Mouse (Mus musculus): ENCODE measurements at regions not wholly inside any gene's neighbourhood (a gene's known extent, or its start where the extent isn't known, plus 50 kb on each side); places are given as distances from the start of the nearest gene placed in this dataset.
A peak's percentile ranks its signal among the peaks of the same experiment; 100 is the strongest.
"Not testable (repeated sequence)": the region's sequence is repeated elsewhere in the genome, so short reads cannot be mapped to it uniquely, and the experiment has no call there.

DNA sequence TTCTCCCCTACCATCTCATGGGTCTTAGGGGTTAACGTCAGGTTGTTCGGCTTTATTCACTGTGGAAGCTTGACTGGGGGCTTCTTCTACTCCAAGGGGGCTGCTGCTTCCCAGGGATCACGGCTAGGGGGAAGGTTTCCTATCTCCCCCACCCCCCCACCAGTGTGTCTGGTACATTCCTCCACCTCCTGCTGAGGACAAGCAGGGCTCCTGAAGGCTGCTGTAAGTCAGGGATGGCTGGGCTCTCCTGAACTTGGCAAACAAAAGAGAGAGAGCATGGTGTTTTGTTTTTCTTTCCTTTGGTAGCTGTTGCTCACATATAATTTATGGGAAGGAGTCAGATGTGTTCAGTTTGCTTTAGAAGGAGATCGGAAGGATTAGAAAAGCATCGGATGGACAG lies 54.7 kb upstream of the Commd3 start:
- DNase-seq (ENCODE audit: low spot score in 2 of 2) = no peak

- DNase-seq (ENCODE audit: low spot score in 2 of 2) = no peak
Measured at GRCm38 (mm10) chr2:18609868-18610185, 62.4 kb upstream of the Commd3 start.

DNA sequence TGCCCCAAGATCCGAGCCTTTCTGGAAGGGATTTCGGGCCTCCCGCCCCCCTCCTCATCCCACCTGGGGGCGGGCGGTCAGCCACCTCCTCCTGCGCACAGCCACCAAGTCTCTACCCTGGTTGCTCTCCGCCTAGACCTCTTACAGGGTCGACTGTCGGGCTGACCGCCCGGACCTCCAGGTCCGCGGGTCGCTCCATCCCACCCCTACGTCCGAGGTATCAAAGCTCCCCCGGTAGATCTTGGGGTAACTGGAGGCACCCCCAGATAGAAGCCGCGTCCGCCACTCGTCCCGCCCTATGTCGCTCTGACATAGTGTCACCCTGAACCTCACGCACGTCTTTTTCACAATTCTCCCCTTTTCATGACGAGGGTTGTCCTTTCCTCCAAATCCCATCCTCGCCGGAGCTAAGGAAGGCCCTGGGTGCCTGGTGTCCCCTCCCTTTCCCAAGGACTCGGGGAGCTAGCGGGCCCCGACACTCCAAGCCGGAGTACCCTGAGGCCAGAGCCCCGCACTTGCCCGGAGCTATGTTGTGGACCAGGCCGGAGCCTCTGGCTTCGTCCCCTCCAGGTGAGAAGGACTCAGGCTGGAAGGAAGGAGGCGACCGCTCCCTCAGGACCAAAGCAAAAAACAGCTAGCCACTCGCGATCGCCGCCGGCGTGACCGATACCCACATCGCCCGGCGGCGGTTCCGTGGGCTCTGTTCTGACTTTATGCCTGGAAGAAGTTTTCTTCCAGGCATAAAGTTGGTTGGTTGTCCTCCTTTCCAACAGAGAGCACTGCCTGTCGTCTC lies 62.9 kb upstream of the Commd3 start:
- no peak for DNase-seq (ENCODE audit: low spot score in 2 of 2)

GRCm38 (mm10) chr2:18608260-18609074 lies 63.7 kb upstream of the Commd3 start:
- DNase-seq (ENCODE audit: low spot score in 2 of 2) = peak; percentile 15 to 35

DNA sequence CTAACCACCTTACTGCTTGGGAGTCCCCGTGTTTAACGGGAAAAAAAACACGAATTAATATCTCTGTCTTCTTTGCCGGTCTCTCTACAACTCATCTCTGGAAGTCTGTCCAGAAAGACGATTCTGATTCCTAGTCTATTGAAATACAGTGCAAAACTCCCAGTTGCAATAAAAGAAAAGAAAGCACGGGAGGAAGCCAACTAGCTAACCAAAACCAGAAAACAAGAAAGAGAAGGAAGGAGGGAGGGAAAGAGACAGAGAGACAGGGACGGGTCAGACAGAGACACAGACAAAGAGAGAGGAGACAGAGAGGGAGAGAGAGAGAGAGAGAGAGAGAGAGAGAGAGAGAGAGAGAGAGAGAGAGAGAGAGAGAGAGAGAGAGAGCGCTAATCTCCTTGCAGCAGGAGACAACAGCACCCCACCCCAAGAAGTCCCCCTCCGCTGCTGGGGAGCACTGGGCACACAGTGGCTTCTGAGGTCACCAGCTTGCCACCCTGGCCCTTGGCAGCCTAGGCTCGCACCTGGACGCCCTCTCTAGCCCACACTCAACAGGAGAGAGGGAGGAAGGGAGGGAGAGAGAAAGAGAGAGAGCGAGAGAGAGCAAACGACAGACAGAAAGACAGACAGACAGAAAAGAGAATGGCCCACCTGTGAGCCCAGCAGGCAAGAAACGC lies 64.5 kb upstream of the Commd3 start:
- DNase-seq (ENCODE audit: low spot score in 2 of 2) = no peak

GRCm38 (mm10) chr2:18607088-18607487 lies 65.1 kb upstream of the Commd3 start:
- DNase-seq (ENCODE audit: low spot score in 2 of 2) = no peak

DNA sequence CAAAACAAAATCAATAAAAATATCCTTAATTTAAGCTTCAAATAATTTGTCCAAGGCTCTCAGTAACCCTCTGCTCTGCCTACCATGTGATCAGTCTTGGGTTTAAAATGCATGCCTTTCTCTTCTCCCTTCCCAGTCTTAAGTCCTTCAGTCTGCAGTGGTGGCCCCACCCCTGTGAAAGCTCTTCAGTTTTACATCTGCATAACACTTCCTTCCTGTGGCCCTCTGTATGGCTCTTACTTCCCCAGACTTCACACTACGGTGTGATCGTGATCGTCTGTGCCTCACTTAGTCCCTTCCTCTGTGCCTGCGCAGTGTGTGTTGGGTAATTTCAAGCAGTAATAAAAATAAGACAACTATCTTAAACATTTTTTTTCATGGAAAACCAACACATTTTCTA lies 80.0 kb upstream of the Commd3 start:
- DNase-seq (ENCODE audit: low spot score in 2 of 2) = no peak

- DNase-seq (ENCODE audit: low spot score in 2 of 2) = no peak
Measured at GRCm38 (mm10) chr2:18588232-18588631, 84.0 kb upstream of the Commd3 start.

- no peak for DNase-seq (ENCODE audit: low spot score in 2 of 2)
Measured at GRCm38 (mm10) chr2:18587746-18588231, 84.4 kb upstream of the Commd3 start.

DNA sequence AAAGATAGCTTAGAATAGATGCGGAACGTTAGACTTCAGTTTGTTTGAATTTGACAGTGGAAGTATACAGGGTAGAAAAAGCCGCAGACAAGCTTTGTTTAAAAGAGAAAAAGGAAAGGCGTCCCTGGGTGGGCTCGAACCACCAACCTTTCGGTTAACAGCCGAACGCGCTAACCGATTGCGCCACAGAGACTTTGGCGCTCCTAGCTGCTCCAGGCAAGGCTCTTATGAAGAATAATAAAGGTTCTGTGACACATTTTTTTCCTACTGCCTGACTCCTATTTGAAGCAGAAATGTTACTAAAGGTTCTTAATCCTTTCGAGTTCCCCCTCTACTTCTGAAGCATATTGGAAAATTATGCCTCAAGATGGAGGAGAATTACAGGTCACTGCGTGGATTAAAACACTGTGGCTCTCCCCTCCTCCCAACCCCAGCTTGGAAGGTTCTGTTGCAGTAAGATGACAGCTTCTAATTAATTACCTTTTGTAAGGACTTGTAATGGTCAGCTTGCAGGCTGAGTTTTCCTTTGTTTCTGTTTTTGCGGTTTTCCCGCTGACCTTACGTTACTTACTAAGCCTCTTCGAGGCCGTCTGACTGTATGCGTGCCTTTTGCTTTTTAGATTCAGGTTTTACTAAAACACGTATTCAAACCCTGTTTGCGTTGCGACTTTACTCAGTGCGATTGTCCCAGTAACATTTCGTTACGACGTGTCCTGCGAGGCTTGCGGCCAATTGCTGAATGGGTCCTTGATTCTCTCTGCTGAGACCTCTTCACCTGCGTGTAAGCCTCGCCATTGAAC lies 85.1 kb upstream of the Commd3 start:
- DNase-seq (ENCODE audit: low spot score in 2 of 2) = peak; percentile 81 to 95

DNA sequence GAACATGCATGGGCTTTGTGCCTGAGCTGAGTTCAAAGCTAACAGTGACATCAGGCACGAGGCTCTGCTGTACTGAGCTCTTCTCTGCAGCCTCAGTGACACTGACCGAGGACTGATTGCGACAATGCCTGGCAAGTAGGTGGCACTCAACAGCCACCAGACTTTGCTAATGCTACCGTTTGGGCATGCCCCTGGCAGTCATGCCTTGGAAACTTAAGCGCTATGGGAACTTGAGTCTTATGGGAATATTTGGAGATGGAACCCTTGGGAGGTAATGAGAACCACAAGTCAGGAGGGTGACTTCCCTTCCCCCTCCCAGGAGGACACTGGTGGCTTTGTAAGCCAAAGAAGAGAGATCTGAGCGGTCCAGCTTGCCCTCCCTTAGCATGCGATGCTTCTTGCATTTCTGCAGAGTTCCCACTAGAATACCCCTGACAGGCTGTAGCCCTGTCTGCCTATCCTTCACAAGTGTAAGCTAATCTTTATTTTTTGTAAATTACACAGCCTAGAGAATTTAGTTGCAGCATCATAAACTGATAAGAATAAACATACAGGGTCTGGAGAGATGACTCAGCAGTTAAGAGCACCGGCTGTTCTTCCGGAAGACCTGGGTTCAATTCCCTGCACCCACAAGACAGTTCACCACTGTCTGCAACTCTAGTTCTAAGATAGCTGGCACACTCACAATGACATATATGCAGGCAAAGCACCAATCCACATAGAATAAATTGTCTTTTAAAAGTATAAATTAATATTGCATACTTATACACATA lies 86.4 kb upstream of the Commd3 start:
- peak in 1 of 2 experiments; percentile 6 for DNase-seq (ENCODE audit: low spot score in 2 of 2)

- DNase-seq (ENCODE audit: low spot score in 2 of 2) = no peak
Measured at GRCm38 (mm10) chr2:18558133-18558532, 114.1 kb upstream of the Commd3 start.

GRCm38 (mm10) chr2:18547964-18548643 lies 124.1 kb upstream of the Commd3 start:
- DNase-seq (ENCODE audit: low spot score in 2 of 2) = no peak

DNA sequence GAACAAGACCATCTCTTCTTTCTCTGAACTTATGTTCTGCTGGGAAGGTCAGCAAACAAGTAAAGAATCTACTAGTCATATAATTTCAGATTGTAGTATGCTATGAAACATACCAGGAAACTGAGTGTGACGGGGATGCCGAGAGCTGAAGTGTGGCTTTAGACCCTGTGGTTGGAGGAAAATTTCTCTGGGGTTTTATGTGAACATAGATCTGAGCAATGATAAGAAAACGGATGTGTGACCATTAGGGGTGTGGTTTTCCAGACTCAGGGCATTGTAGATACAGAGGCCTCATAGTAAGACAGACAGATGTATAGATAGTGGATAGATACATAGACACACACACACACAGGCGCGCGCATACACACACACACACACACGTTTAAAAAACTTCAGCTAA lies 131.8 kb upstream of the Dnajc1 start:
- no peak for DNase-seq (ENCODE audit: low spot score in 2 of 2)

DNA sequence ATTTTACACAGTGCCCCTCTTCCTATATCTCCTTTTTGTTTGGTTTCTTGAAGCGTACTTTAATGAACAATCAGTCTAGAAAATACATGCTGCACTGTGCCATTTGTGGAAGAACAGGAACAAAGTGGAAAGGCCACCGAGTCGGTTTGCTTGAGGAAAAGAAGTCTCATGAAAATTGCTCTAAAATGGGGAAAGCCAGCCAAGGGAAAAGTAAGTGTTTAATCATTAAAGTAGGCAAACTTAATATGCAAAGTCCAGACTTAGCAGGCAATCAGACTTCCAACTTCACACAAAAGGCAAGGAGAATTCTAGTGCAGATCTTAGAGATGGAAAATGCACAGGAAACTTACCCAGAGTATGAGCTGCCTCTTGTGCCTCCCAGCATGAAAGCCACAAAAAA lies 131.3 kb upstream of the Dnajc1 start:
- DNase-seq (ENCODE audit: low spot score in 2 of 2) = no peak

- DNase-seq (ENCODE audit: low spot score in 2 of 2) = no peak
Measured at GRCm38 (mm10) chr2:18513435-18513834, 120.8 kb upstream of the Dnajc1 start.

DNA sequence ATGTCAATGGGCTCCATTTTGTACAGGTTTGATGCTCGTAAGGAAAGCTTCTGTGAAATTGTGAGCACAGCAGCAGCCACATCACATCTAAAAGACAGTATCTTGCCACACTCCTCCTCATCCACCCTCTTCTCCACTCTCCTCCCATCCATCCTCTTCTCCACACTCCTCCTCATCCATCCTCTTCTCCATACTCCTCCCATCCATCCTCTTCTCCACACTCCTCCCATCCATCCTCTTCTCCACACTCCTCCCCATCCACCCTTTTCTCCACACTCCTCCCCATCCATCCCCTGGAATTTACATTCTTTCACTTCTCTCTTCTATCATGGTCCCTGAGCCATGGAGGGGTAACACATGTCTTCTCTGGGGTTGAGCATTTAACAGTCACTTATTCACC lies 116.7 kb upstream of the Dnajc1 start:
- DNase-seq (ENCODE audit: low spot score in 2 of 2) = no peak

DNA sequence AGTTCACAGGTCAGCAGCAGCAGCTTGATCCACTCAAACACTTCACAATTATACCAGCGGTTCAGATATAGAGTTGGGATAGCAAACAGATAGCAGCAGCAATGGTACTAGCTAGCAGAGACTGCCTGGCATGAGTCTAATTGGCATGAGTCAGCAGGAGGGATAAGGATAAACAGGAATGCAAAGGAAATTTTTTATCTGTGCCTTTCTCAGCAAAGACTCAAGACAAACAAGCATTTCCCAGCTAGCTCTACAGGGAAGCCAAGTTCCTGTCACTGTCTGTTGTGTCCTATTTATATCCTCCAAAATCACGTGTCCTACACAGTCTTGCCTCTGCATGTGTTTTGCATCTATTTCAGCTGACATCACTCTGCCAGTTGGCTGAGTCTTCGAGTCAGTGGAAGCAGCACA lies 80.7 kb upstream of the Dnajc1 start:
- peak; percentile 15 to 41 for DNase-seq (ENCODE audit: low spot score in 2 of 2)

DNA sequence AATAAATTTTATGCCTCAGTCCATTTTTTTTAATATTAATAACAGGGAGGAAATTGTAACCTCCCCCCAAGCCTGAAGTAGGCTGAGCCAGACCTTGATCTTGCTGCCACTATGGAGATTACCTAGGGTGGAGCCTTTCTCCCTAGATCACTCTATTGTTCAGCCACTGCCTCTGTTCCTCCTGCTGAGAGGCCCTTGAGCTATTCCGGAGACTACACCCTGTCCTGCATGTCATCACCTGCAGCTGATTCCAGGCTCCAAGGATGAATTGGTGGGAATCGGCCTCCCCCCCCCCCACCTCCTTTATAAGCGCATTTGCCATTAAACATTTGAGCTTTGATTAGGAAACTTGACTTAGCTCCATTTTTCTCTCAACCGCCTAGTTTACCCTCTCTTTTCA lies 68.3 kb upstream of the Dnajc1 start:
- DNase-seq (ENCODE audit: low spot score in 2 of 2) = no peak

GRCm38 (mm10) chr2:18460281-18460680 lies 67.7 kb upstream of the Dnajc1 start:
- DNase-seq (ENCODE audit: low spot score in 2 of 2) = not testable (repeated sequence)

Measured in layer of hippocampus, adult 8-10 months (tissue).